Mouse (Mus musculus) midbrain, embryonic 11.5 days (tissue): ENCODE measurements around the gene Acot10. TPM values are rescaled to one million over a fixed set of nuclear protein-coding genes. Genes with fewer than 3 reads are reported as not detected.
"Not testable (repeated sequence)": the region's sequence is repeated elsewhere in the genome, so short reads cannot be mapped to it uniquely, and the experiment has no call there.

Experiments used
- ATAC-seq: fragments of 200-750 bp; cut with Nextera tagmentation; 2 replicates; pipeline ENCODE4 v1.8.0; 2017; ENCODE audit warnings: moderate TSS enrichment, moderate library complexity; ENCODE audit not compliant: low FRiP score
- DNase-seq: peaks from one replicate; pipeline ENCODE4 v3.0.0; 2015; ENCODE audit warnings: low spot score; ENCODE audit errors: missing footprints
- H3K27ac ChIP-seq: fragments of 300-500 bp; sonication (generic); 2 replicates; pipeline ENCODE4 v1.5.1; 2014; ENCODE audit warnings: low read depth, low read length
- H3K27me3 ChIP-seq: fragments of 300-500 bp; sonication (generic); 2 replicates; pipeline ENCODE4 v1.6.1; 2014; ENCODE audit warnings: mild to moderate bottlenecking, low read length, moderate library complexity, mixed read lengths; ENCODE audit not compliant: control insufficient read depth, insufficient read depth
- H3K36me3 ChIP-seq: fragments of 300-500 bp; sonication (generic); 2 replicates; pipeline ENCODE4 v1.6.1; 2014; ENCODE audit warnings: mild to moderate bottlenecking, low read length, moderate library complexity, mixed read lengths; ENCODE audit not compliant: control insufficient read depth, insufficient read depth
- H3K4me1 ChIP-seq: fragments of 300-500 bp; sonication (generic); 2 replicates; pipeline ENCODE4 v1.6.1; 2014; ENCODE audit warnings: low read length; ENCODE audit not compliant: control insufficient read depth, insufficient read depth
- H3K4me2 ChIP-seq: fragments of 300-500 bp; sonication (generic); 2 replicates; pipeline ENCODE4 v1.6.1; 2014; ENCODE audit warnings: mild to moderate bottlenecking, moderate library complexity
- H3K4me3 ChIP-seq: fragments of 300-500 bp; sonication (generic); 2 replicates; pipeline ENCODE4 v1.5.1; 2014; ENCODE audit warnings: low read depth, low read length
- H3K9ac ChIP-seq: fragments of 300-500 bp; sonication (generic); 2 replicates; pipeline ENCODE4 v1.6.1; 2014; ENCODE audit warnings: low read length
- H3K9me3 ChIP-seq: fragments of 300-500 bp; sonication (generic); 2 replicates; pipeline ENCODE4 v1.6.1; 2016; ENCODE audit warnings: low read length; ENCODE audit not compliant: control insufficient read depth
- WGBS: fragments of 180-500 bp; shearing (Covaris S2); extraction: QIAGEN DNeasy Blood & Tissue Kit; methylation state at CpG from one replicate; pipeline ENCODE4 v1.1.7; 2014; 5-methylcytosine and 5-hydroxymethylcytosine counted together
- polyA plus RNA-seq: library from polyadenylated mRNA; unstranded; fragments of >200 nt; fragmentation: Nextera tagmentation; extraction: Ambion mirVana; gene quantifications from 2 replicates; pipeline ENCODE4 v1.2.1, GENCODE M21; 2014

The Acot10 gene
- not detected in 2 replicates for polyA plus RNA-seq

DNA sequence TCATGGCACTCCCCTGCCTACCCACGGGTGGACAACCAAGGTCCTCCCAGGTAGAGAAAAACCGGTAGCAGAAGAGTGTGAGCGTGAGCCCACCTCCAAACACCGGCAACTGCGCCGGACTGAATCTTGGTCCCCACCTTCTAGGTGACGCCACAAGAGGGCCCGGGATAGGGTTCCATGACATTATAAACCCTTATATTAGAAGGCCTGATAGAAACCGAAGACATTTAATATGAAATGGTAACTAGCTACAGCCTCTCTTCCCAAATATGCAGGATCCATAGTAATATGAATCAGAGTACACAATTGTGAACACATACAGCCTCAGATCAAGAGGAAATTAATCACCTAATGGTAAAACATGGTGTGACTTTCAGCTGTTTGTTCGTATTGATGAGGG, at the start of gene Acot10:
Gene Acot10 (minus strand): TSS at position 101 of the 400 bp plus-strand sequence.
- Histone ChIP-seq H3K4me2 (no peak within 1 kb of the TSS), H3K4me1 (no peaks in the 10 kb centered on the region), H3K27ac (no peak within 1 kb of the TSS), H3K36me3 (no peaks in the 10 kb centered on the region), H3K9ac (no peak within 1 kb of the TSS), H3K4me3 (no peak within 1 kb of the TSS), H3K27me3 (no peaks in the 10 kb centered on the region), H3K9me3 (no peaks in the 10 kb centered on the region)
- ATAC-seq (no peak), DNase-seq (no peak)
- 89% methylated on average over 10 of the region's 10 CpGs for WGBS

- DNase-seq (no peak), ATAC-seq (no peak)
- 87% methylated on average over 4 of the region's 4 CpGs for WGBS
- H3K9me3 ChIP-seq = no peaks in the 10 kb centered on the region
- H3K4me1 ChIP-seq = no peaks in the 10 kb centered on the region
- no peak overlapping the region for H3K9ac ChIP-seq
- no peaks in the 10 kb centered on the region for H3K27me3 ChIP-seq
- H3K27ac ChIP-seq = no peak overlapping the region
- H3K4me3 ChIP-seq = no peak overlapping the region
- H3K4me2 ChIP-seq = no peak overlapping the region
- no peaks in the 10 kb centered on the region for H3K36me3 ChIP-seq
Measured at GRCm38 (mm10) chr15:20711859-20712258, 45.3 kb upstream of the Acot10 start.

- Histone ChIP-seq H3K4me1 (no peaks in the 10 kb centered on the region), H3K4me2 (no peak overlapping the region), H3K9ac (no peak overlapping the region), H3K4me3 (no peak overlapping the region), H3K9me3 (no peaks in the 10 kb centered on the region), H3K27me3 (no peaks in the 10 kb centered on the region), H3K36me3 (no peaks in the 10 kb centered on the region), H3K27ac (no peak overlapping the region)
- DNase-seq = no peak
- 81% methylated on average over 5 of the region's 5 CpGs for WGBS
- no peak for ATAC-seq
Measured at GRCm38 (mm10) chr15:20696229-20696628, 29.7 kb upstream of the Acot10 start.

GRCm38 (mm10) chr15:20684200-20684599, 17.6 kb upstream of the Acot10 start:
- Histone ChIP-seq H3K4me1 (no peaks in the 10 kb centered on the region), H3K9ac (no peak overlapping the region), H3K27me3 (no peaks in the 10 kb centered on the region), H3K9me3 (no peaks in the 10 kb centered on the region), H3K4me3 (no peak overlapping the region), H3K36me3 (no peaks in the 10 kb centered on the region), H3K4me2 (no peak overlapping the region), H3K27ac (no peak overlapping the region)
- DNase-seq = no peak
- ATAC-seq = peak; percentile 73
- 71% methylated on average over 5 of the region's 5 CpGs for WGBS

GRCm38 (mm10) chr15:20682719-20683118, 16.2 kb upstream of the Acot10 start:
- 75% methylated on average over 2 of the region's 2 CpGs for WGBS
- no peak overlapping the region for H3K4me2 ChIP-seq

GRCm38 (mm10) chr15:20669507-20669906, 3.0 kb upstream of the Acot10 start:
- H3K9ac ChIP-seq, H3K9me3 ChIP-seq, H3K4me2 ChIP-seq, H3K4me3 ChIP-seq, ATAC-seq, H3K27ac ChIP-seq, DNase-seq, H3K4me1 ChIP-seq, H3K27me3 ChIP-seq, H3K36me3 ChIP-seq: not testable (repeated sequence)
- WGBS = 74% methylated on average over 2 of the region's 2 CpGs

More at GRCm38 (mm10) chr15:20682719-20683118, 16.2 kb upstream of the Acot10 start:
- no peaks in the 10 kb centered on the region for H3K4me1 ChIP-seq
- DNase-seq = no peak
- H3K4me3 ChIP-seq = no peak overlapping the region
- H3K9me3 ChIP-seq = no peaks in the 10 kb centered on the region
- no peaks in the 10 kb centered on the region for H3K27me3 ChIP-seq
- H3K27ac ChIP-seq = no peak overlapping the region
- ATAC-seq = no peak
- H3K36me3 ChIP-seq = no peaks in the 10 kb centered on the region
- no peak overlapping the region for H3K9ac ChIP-seq

DNA sequence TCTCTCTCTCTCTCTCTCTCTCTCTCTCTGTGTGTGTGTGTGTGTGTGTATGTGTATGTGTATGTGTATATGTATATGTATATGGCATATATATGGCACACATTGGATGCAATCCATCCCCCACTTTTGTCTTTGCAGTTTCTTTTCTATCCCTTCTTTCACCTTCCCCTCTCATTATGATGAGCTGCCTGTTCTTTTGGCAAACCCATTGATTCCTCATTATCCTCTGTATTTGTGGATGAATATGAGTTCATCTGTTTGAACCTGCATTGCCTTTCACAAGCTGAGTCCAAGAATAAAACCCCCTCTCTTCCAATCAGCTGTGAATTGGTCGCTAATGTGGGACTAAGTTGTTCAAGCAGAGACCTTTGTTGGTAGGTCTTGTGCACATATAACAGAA, 1.4 kb upstream of the Acot10 start:
- H3K36me3 ChIP-seq = no peaks in the 10 kb centered on the region
- no peaks in the 10 kb centered on the region for H3K4me1 ChIP-seq
- no peak overlapping the region for H3K27ac ChIP-seq
- no peaks in the 10 kb centered on the region for H3K27me3 ChIP-seq
- no peak overlapping the region for H3K4me2 ChIP-seq
- H3K9me3 ChIP-seq = no peaks in the 10 kb centered on the region
- ATAC-seq (no peak), DNase-seq (no peak)
- 86% methylated on average over 1 of the region's 1 CpGs for WGBS
- no peak overlapping the region for H3K4me3 ChIP-seq
- H3K9ac ChIP-seq = no peak overlapping the region

DNA sequence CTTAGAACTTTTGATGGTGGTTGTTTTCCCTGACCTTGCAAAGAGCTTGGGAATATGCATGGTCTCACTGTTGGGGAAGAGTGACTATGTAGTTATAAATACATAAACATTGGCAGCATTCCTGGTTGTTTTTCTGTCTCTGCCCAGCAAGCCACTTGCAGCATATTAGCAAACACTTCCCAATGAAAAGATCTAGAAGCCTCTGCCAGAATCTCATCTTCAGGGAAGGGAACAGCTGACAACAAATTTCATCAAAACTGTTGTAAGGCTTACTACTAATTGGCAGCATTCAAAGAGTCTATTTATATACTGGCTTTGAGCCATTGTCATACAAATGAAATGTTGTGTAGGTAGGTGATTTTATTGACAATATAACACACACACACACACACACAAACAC, 800 bp upstream of the Acot10 start:
- Histone ChIP-seq H3K4me2 (no peak overlapping the region), H3K27me3 (no peaks in the 10 kb centered on the region), H3K9me3 (no peaks in the 10 kb centered on the region), H3K27ac (no peak overlapping the region), H3K4me1 (no peaks in the 10 kb centered on the region), H3K36me3 (no peaks in the 10 kb centered on the region), H3K9ac (no peak overlapping the region), H3K4me3 (no peak overlapping the region)
- no peak for DNase-seq
- no peak for ATAC-seq

DNA sequence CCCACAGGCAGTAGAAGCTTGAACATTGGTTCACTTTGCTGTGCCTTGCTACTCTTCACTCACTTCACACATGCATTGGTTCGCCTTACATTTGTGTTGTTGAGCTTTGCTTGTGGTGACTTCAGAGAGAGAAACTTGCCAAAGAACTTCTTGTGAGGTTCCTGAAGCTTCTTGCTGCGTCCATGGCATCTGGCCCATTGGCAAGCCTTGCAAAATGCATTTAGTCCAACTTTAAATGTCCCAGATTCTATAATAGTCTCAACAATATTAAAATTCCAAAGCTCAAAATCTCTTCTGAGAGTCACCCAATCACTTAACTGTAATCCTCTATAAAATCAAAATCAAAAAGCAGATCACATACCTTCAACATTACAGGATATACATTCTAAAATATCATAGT, 6.3 kb downstream of the Acot10 start:
- Histone ChIP-seq H3K9me3 (no peaks in the 10 kb centered on the region), H3K4me1 (no peaks in the 10 kb centered on the region), H3K27me3 (no peaks in the 10 kb centered on the region), H3K4me3 (no peak overlapping the region), H3K4me2 (no peak overlapping the region), H3K9ac (no peak overlapping the region), H3K27ac (no peak overlapping the region), H3K36me3 (no peaks in the 10 kb centered on the region)
- DNase-seq (no peak), ATAC-seq (no peak)
- 72% methylated on average over 2 of the region's 2 CpGs for WGBS

GRCm38 (mm10) chr15:20642905-20643414, 23.6 kb downstream of the Acot10 start:
- H3K9me3 ChIP-seq = no peaks in the 10 kb centered on the region
- no peak for ATAC-seq
- no peak overlapping the region for H3K9ac ChIP-seq
- WGBS = 86% methylated on average over 3 of the region's 3 CpGs
- H3K27me3 ChIP-seq = no peaks in the 10 kb centered on the region
- H3K4me1 ChIP-seq = no peaks in the 10 kb centered on the region
- no peak overlapping the region for H3K4me3 ChIP-seq
- DNase-seq = no peak
- H3K27ac ChIP-seq = no peak overlapping the region
- no peaks in the 10 kb centered on the region for H3K36me3 ChIP-seq
- no peak overlapping the region for H3K4me2 ChIP-seq
